Mouse (Mus musculus): ENCODE results near the gene Bzw1.

Gene Bzw1

DNA sequence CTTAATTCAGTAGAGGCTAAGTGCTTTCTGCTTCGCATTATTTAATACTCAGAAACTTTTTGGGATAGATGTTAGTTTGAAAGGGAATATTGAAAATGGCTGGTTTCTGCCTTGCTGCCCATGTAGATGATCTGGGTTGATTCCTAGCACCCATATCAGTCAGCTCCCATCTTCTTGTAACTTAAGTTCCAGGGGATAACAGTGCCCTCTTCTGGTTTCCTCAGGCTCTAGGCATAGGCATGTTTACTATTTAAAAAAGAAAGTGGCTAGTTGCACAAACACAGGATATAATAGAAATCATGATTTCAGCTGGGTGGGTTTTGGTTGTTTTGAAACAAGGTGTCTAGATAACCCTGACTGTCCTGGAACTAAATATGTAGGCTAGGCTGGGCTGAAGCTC lies 3.5 kb downstream of the Bzw1 start:
- DNase-seq (ENCODE audit: low spot score in 2 of 2) = no peak

DNA sequence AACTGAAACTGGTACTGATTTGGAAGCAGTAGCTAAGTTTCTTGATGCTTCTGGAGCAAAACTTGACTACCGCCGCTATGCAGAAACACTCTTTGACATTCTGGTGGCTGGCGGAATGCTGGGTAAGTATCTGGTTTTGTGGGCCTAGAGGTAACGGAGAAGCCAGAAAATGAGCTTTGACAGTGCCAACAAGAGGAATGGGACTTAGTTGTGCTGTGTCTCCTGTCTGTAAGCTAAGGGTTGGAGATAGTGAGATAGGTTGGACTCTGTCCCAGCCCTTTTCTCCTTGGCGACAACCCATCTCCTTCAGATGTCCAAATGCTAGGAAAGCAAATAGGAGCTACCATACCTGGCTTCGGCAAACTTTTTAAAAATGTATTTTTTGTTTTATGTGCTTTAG lies 5.0 kb downstream of the Bzw1 start:
- peak in 1 of 2 experiments; percentile 10 for DNase-seq (ENCODE audit: low spot score in 2 of 2)

DNA sequence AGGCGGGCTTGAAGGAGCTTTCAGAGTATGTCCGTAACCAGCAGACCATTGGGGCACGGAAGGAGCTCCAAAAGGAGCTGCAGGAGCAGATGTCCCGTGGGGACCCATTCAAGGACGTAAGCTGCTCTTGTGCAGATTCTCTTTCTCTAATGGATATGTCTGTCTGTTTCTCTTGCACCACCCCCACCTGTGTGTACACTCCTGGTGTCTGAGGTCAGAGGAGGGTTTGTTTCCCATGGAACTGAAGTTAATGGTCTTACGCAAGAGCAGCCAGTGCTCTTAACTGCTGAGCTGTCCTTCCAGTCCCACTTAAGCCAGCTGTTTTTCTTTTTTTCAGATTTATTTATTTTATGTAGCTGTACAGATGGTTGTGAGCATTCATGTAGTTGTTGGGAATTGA lies 8.7 kb downstream of the Bzw1 start:
- peak in 1 of 2 experiments; percentile 6 for DNase-seq (ENCODE audit: low spot score in 2 of 2)

DNA sequence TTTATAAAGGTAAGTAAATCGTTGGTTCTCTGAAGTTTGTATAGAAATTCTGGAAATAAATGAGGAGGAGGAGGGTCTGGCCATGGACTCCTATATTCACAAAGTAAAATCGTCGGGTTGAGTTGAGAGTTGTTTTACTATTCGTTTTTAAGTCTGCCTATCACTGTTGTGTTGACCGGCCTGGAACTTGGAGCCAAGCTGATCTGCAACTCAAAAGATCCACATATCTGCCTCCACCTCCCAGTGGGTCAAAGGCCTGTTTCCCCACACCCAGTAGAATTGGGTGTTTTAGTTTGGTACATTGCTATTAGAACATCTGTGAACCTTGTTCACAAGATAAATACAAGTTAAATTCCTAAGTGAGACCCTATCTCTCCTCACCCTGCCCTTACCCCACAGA lies 11.0 kb downstream of the Bzw1 start:
- peak in 1 of 2 experiments; percentile 15 for DNase-seq (ENCODE audit: low spot score in 2 of 2)

DNA sequence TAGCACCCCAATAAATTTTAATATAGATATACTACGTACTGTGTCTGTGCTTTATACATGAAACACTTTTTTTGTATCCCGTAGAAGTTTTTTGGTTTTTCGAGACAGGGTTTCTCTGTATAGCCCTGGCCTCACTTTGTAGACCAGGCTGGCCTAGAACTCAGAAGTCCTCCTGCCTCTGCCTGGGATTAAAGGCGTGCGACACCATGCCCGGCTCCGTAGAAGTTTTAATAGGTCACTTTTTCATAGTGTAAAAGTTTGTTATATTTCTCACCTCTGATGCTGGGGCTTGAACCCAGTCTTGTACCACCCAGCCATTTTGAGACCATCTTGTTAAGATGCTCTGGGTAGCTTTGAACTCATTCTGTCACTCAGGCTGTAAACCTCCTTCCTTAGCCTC lies 14.6 kb downstream of the Bzw1 start:
- DNase-seq (ENCODE audit: low spot score in 2 of 2) = peak in 1 of 2 experiments; percentile 16

DNA sequence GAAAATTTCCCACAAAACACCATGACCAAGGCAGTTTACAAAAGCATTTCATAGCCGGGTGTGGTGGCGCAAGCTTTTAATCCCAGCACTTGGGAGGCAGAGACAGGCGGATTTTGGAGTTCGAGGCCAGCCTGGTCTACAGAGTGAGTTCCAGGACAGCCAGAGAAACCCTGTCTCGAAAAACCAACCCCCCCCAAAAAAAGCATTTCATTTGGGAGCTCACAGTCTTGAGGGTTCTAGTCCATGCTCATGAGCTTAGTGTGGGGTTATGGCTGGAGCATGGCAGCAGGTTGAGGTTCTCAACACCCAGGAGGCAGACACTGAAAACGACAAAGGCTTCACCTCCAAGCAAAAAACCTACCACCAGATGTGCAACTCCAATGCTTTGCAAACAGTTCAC lies 15.4 kb downstream of the Bzw1 start:
- peak in 1 of 2 experiments; percentile 19 for DNase-seq (ENCODE audit: low spot score in 2 of 2)

DNA sequence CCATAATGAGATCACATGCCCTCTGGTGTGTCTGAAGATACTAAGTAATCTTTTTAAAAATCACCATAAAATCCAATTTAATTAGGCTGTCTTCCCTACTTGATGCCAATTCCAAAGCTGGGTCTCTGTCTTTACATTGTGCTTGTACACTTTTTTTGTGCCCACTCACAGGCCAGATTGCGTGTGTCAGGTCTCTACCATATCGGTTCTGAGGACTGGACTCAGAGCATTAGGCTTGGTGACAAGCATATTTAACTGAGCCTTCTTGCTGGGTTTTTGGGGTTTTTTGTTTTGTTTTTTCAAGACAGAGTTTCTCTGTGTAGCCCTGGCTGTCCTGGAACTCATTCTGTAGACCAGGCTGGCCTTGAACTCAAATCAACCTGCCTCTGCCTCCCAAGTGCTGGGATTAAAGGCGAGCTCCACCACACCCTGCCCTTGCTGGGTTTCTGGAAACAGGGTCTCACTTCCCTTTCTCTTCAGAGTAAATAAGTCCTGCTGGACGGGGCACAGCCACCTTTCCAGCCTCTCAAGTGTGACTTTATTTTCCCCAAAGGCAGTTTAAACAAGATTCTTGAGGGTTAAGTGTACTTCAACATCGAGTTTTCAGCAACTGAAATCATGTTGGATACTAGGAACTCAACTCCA lies 17.0 kb downstream of the Bzw1 start:
- no peak for DNase-seq (ENCODE audit: low spot score in 2 of 2)

DNA sequence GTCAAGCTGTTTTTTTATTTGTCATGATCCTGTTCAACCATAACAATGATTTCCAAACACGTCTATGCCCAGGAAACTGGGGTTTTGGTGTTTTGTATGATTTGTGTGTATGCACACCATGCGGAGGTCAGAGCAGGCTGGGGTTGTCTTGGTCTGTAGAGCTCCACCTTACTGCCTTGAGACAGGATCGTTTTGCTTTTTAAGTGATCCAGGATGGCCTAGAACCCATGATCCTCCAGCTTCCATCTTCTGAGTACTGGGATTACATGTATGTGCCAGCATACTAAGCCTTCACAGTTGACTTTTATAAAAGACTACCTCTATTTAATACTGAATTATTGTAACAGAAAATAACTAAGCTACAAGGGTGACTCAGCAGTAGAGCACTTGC lies 17.5 kb downstream of the Bzw1 start:
- no peak for DNase-seq (ENCODE audit: low spot score in 2 of 2)

DNA sequence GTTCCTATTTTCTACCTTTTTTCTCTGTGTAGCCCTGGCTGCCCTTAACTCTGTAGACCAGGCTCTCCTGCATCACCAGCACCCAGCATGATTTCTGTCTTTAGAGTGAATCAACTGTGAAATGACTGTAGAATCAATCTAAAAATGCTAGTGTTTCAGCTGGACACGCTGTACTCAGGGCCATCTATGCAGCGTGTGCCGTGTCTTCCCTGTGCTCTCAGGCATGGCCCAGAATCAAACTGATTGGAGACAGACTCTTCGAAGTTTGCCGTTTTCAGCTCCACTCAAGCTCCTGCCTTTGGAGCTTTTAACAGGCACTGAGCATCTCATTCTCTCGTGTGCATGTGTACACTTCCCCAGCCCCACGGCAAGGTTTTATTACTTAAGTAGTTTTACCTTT lies 18.1 kb downstream of the Bzw1 start:
- no peak for DNase-seq (ENCODE audit: low spot score in 2 of 2)

DNA sequence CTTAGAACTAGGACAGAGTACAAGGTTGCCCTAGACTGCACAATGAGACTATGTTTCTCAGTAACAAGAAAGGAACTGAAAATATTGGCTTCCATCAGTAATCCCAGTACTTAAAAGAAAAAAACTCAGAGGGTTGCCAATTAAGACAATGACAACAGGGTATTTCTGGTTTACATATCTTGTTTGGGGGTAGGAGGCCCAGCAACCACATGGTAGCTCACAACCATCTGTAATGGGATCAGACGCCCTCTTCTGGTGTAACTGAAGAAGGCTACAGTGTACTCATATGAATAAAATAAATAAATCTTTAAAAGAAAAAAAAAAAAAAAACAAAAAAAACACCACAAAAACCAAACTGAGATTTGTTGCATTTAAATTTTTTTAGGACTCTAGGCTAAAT lies 22.7 kb downstream of the Bzw1 start:
- DNase-seq (ENCODE audit: low spot score in 2 of 2) = no peak

DNA sequence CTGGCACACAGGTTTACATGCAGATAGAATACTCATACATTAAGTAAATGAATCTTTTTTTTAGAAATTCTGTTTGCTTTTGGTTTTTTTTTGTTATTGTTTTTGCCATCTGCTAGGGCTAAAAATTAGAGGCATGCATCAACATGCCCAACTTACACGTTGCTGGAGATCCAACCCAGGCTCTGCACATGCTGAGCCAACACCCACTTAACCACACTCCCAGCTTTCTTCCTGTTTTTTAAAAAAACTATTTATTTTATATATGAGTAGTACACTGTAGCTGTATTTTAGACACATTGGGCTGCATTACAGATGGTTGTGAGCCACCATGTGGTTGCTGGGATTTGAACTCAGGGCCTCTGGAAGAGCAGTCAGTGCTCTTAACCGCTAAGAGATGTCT lies 23.4 kb downstream of the Bzw1 start:
- no peak for DNase-seq (ENCODE audit: low spot score in 2 of 2)

DNA sequence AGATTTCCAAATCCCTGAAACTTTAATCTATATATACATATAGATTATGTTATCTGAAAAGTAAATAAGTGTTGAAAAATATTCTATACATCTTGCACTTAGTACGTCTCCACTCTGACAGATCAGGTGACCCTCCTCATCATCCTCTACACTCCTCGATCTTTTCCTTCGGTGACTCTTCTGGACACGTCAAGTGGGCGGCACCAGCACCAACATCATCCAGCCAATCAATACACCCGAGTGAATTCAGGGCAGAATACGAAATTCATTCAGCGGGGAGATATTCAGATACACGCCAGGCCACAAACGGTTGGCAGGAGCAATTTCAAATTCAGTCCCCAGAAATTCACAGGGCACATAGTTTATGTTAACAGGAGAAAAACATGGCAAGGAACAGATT lies 27.3 kb downstream of the Bzw1 start:
- no peak for DNase-seq (ENCODE audit: low spot score in 2 of 2)

DNA sequence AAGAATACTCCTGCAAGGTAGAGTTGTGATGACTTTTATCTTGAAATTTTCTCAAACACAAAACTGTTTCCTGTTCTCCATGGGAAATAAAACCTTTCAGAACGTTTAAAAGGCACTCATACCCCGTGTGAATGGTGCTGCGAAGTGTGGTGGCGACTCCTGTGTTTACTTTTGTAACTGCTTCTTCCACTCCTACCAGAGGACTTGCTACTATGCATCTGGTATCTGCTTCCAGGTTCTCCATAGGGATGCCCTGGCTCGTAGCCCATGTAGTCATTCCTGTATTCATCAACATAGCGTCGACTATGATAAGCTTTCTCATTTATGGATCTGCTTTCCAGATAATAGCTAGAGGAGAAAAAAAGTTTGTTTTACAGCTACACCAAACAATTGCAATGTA lies 28.3 kb downstream of the Bzw1 start:
- no peak for DNase-seq (ENCODE audit: low spot score in 2 of 2)

DNA sequence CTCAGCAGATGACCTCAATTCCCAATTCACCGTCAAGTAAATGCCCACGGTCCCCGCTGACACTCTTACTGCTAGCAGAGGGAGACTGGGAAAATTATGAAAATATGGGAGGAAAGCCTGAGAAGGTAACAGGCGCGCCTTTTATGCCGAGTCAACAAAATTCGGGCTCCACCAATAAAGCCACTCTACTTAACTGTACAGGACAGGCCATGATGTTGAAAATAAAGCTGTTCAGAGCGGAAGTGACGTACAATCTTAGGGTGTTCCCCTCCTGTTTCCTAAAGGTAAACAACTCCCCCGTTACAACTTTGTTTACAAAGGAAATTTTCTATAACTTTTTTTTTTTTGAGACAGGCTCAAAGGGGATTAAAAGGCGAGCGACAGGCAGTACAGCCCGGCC lies 30.2 kb downstream of the Bzw1 start:
- peak in 1 of 2 experiments; percentile 34 for DNase-seq (ENCODE audit: low spot score in 2 of 2)

DNA sequence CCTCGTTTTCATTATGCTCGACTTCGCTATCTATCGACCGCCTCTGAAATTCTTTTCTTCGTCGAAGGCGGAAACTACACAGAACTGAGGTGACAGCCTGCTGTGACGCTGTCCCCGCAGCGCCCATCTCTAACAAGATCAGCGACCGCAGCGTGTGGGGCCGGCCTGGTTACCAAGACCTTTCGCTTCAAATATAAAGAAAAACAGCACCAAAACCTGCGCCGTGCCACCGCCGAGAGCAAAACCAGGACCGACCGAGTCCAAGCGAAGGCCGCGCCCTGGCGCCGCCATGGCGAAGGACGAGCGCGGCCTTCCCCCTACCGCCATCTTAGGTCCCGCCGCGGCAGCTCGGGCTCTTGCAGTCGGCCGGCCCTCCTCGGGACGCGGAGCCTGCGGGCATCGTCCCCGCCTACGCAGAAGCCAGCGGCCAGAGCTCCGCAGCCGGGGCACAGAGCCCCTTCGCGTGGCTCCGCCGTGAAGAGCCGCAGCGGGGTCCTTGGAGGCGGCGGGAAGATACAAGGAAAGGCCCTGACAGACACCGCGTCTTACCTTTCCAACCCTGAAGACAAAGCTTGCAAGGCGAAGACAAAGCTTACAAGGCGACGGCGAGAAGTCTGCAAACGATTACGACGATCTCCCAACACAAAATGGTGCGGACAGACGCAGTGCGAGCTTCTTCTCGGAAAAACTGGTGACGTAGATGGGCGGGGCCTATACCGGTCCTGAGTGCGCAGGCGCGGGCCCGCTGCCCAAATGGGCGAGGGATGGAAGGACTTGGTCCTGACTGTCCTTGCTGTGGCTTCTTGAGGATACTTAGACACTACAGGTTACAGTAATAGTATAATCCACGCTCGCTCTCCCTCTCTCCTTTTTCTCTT lies 30.9 kb downstream of the Bzw1 start, which contains the start of gene Clk1:
Clk1 (minus strand) TSS at position 696 of the 878 bp plus-strand sequence.
- DNase-seq (ENCODE audit: low spot score in 2 of 2) = peak; percentile 96 to 97

DNA sequence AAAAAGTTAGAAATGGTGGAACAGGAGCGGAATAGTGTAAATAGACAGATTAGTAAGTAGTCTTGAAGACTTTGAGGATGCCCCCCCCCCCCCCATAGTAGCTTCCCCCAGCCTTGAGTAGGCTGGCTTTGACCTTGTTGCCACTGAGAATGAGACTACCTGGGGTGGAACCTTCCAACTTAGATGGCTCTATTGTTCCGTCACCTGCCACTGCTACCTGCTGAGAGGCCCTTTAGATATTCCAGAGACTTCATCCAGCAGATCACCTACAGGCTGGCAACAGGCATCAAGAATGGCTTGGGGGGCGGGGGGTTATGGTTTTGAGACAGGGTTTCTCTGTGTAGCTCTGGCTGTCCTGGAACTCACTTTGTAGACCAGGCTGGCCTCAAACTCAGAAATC lies 31.9 kb downstream of the Bzw1 start:
- DNase-seq (ENCODE audit: low spot score in 2 of 2) = no peak

DNA sequence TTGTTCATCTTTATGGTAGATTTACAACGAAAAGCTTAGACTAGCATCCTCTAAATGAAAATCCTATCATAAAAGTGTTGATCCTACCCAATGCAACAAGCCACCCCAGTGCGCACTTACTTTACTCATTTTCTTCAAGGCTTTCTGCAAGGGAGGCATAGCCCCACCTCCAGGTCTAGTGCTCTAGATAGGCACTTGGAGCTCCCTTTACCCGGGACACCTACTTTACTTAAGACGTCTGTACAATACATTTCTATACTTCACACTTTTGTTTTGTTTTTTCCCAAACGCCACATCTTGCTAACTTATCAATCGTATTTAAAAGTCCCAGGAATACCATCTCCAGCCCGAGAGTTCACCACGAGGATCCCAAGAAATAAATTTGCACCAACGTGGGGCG lies 52.0 kb downstream of the Bzw1 start:
- no peak for DNase-seq (ENCODE audit: low spot score in 2 of 2)

DNA sequence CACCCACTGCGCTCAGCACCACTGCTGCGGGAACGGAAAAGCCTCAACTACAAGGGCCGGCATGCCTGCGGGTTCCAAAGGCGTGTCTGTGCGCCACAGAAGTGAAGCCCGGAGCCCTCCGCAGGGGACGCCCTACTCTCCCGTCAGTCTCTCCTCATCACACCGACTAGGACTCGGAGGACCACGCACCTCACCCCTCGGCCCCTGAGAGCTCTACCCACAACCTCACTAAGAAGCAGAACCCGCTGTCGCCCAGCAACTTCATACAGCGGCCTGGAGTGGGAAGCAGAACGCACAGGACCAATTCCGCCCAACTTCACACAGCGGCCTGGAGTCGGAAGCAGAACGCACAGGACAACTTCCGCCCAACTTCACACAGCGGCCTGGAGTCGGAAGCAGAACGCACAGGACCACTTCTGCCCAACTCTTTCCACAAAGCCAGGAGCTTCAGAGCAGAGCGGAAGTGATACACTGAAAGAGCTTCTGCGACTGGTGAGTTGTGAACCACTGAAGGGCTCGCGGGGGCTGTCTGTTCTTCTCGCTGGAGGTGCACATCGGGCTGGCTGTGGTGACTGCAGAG lies 52.5 kb downstream of the Bzw1 start, which contains the start of the genes Nif3l1 and Ppil3:
Nif3l1 (plus strand) TSS at position 9 of the 580 bp plus-strand sequence.
Ppil3 (minus strand) TSS at position 344 of the 580 bp plus-strand sequence.
- DNase-seq (ENCODE audit: low spot score in 2 of 2) = peak; percentile 93 to 96

DNA sequence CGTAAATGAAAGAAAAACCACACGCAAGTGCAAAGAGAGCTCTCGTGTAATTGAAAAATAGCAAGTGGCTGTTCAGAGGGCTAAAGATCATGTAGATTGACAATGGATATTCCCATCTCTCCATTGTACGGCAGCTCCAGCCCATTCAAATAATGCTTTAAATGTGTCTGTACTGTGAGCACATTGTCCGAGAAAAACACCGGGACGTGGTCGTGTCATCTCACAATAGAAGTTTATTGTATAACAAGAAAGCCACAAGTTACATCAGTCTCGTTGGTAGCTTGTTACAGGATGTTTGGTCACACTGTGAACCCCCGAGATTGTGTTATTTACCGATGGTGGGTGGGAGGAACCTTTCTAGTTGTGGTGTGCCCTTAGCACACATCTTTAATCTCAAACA lies 53.2 kb downstream of the Bzw1 start:
- no peak for DNase-seq (ENCODE audit: low spot score in 2 of 2)

DNA sequence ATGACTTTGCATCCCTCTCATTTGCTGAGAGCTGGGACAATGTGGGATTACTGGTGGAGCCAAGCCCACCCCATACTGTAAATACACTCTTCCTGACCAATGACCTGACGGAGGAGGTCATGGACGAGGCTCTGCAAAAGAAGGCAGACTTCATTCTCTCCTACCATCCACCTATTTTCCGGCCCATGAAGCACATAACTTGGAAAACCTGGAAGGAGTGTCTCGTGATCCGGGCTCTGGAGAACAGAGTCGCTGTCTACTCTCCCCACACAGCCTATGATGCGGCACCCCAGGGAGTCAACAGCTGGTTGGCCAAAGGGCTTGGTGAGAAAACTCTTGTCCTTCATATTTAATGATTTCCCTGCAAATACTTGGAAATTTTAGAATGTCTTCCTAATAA lies 55.1 kb downstream of the Bzw1 start:
- no peak for DNase-seq (ENCODE audit: low spot score in 2 of 2)

DNA sequence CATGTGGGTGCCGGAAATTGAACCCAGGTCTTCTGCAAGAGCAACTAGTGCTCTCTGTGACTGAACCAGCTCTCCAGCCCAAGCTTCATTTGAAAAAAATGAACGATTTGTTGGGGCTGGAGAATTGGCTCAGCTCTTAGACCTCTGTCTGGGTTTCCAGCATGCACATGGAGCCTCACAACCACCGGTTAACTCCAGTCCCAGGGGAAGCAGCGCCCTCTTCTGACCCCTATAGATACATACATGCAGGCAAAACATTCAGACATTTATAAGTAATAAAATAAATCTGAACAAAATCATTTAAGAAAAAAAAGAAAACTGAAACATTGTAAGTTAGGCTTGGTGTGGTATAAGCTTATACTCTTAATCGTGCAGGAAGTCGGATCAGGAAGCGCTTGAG lies 55.7 kb downstream of the Bzw1 start:
- no peak for DNase-seq (ENCODE audit: low spot score in 2 of 2)

DNA sequence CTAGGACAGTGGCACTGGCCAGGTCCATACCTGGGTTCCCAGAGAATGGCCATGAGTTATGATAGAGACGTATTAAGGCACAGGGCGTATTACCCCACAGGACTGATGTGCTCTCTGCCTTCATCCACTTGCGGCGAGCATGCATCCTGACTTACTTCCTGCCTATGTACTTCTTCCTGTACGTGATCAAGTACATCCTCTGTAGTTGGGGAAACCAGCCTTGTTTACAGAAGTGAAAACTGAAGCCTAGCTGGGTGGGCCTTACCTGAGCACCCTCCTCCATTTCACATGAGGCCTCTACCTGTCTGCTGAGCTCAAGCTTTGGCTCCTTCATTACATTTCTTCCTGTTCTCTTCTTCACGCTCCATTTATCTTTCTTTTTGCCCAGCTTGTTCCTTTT lies 61.6 kb downstream of the Bzw1 start:
- no peak for DNase-seq (ENCODE audit: low spot score in 2 of 2)
